Mouse (Mus musculus) CD4-positive naive resting alpha-beta T cell, adult 57 days (primary cell): ENCODE measurements around the gene Uchl5. TPM values are rescaled to one million over a fixed set of nuclear protein-coding genes. Genes with fewer than 3 reads are reported as not detected.

Experiments used
- total RNA-seq: library from RNA; stranded (reverse); gene quantifications from one replicate; pipeline ENCODE4 v1.2.4, GENCODE M21; 2023

The Uchl5 gene
- 24.2 TPM for total RNA-seq

GRCm38 (mm10) chr1:143776446-143777411 is at the start of gene Uchl5, which contains the start of gene Trove2:
Gene Uchl5, plus strand, starts transcription at chr1:143777272.
Gene Trove2, minus strand, starts transcription at chr1:143777068.

Other genes starting within 250 kb of the Uchl5 start
- gene B3galt2, start 136.6 kb upstream of the Uchl5 start, total RNA-seq: not detected
- 98.2 TPM for gene Cdc73, start 74.4 kb upstream of the Uchl5 start, total RNA-seq
- gene Glrx2, start 60.9 kb upstream of the Uchl5 start, total RNA-seq: 36.2 TPM
- gene Trove2, start 204 bp upstream of the Uchl5 start, total RNA-seq: 3.8 TPM
- 274 TPM for gene Rgs2, start 226.9 kb downstream of the Uchl5 start, total RNA-seq